In genomic region chr11:98937410-98937913, GRCm38 (mm10) we compare ENCODE assay signal across 8 mouse cellular contexts. TPM values are rescaled to one million over a fixed set of nuclear protein-coding genes. Genes with fewer than 3 reads are reported as not detected.
A peak's percentile ranks its signal among the peaks of the same experiment; 100 is the strongest.
DNase-seq lines count a peak whose midpoint lies in the region; ATAC-seq and TF ChIP-seq lines count a peak whose summit lies in the region.

No protein-coding gene starts in this region.

- peaks cover 15% of the 10 kb centered on the region for H3K36me3 ChIP-seq in embryonic facial prominence, embryonic 10.5 days (replicated peaks)
- no peaks in the 10 kb centered on the region for H3K36me3 ChIP-seq in kidney, adult 2 months (ENCODE audit: control insufficient read depth, insufficient read depth, low read length)
- no peaks in the 10 kb centered on the region for H3K36me3 ChIP-seq in lung, postnatal 0 days (ENCODE audit: insufficient read depth, low read length)

- TF ChIP-seq CTCF in kidney, adult 2 months (conservative IDR thresholded peaks at IDR 0.05; ENCODE audit: insufficient read depth, insufficient read length, low read depth, low read length) = no peak
- no peak for TF ChIP-seq CTCF in lung, postnatal 0 days (IDR thresholded peaks at IDR 0.05)

- H3K9me3 ChIP-seq in embryonic facial prominence, embryonic 10.5 days = no peaks in the 10 kb centered on the region
- H3K9me3 ChIP-seq in lung, postnatal 0 days (ENCODE audit: low read length) = no peaks in the 10 kb centered on the region

- H3K9ac ChIP-seq in lung, postnatal 0 days (replicated peaks; ENCODE audit: low read depth) = peak overlapping the region; percentile 77

- peak overlapping the region; percentile 88 for H3K4me3 ChIP-seq in embryonic facial prominence, embryonic 10.5 days
- H3K4me3 ChIP-seq in kidney, adult 2 months (ENCODE audit: insufficient read depth, low read depth, low read length) = peak overlapping the region; percentile 93
- H3K4me3 ChIP-seq in lung, postnatal 0 days (ENCODE audit: low read depth, low read length) = peak overlapping the region; percentile 69

- peak; percentile 60 for TF ChIP-seq EP300 in lung, postnatal 0 days (IDR thresholded peaks at IDR 0.05)

- DNase-seq in CD4-positive, CD25-positive, alpha-beta regulatory T cell, adult 2 months (ENCODE audit: low read depth, low spot score) = peak; percentile 94
- peak; percentile 82 to 84 for DNase-seq in adrenal gland, adult 18-20 months (ENCODE audit: low spot score in 2 of 2)
- DNase-seq in embryonic facial prominence, embryonic 10.5 days (ENCODE audit: low spot score) = peak; percentile 95
- DNase-seq in heart, adult 8-10 months (ENCODE audit: low spot score) = peak; percentile 90
- DNase-seq in kidney, adult 2 months = peak; percentile 96
- DNase-seq in lung, postnatal 0 days (ENCODE audit: low spot score) = peak; percentile 99
- DNase-seq in ovary, adult 18-20 months (ENCODE audit: low spot score) = peak; percentile 91
- peak; percentile 92 for DNase-seq in thymus, postnatal 14 days

- H3K27ac ChIP-seq in embryonic facial prominence, embryonic 10.5 days (replicated peaks) = peak overlapping the region; percentile 94
- peak overlapping the region; percentile 97 for H3K27ac ChIP-seq in kidney, adult 2 months (ENCODE audit: insufficient read depth, low read depth, low read length)
- peak overlapping the region; percentile 97 for H3K27ac ChIP-seq in lung, postnatal 0 days (ENCODE audit: low read length)

- WGBS in embryonic facial prominence, embryonic 10.5 days = under 1% methylated on average over 38 of the region's 38 CpGs
- under 1% methylated on average over 38 of the region's 38 CpGs for WGBS in kidney, adult 2 months
- WGBS in lung, postnatal 0 days = under 1% methylated on average over 23 of the region's 38 CpGs

- ATAC-seq in lung, postnatal 0 days = peak; percentile 87

- H3K4me1 ChIP-seq in embryonic facial prominence, embryonic 10.5 days = peaks cover 99% of the 10 kb centered on the region
- peaks cover 46% of the 10 kb centered on the region for H3K4me1 ChIP-seq in kidney, adult 2 months (ENCODE audit: control insufficient read depth, insufficient read depth, low read length)
- peaks cover 52% of the 10 kb centered on the region for H3K4me1 ChIP-seq in lung, postnatal 0 days (ENCODE audit: insufficient read depth, low read depth, low read length)

- H3K4me2 ChIP-seq in lung, postnatal 0 days (replicated peaks; ENCODE audit: low read depth, low read length) = peak overlapping the region; percentile 96

- H3K27me3 ChIP-seq in embryonic facial prominence, embryonic 10.5 days (replicated peaks; ENCODE audit: low read depth, poor library complexity, severe bottlenecking) = peaks cover 8% of the 10 kb centered on the region; the same call in 1 of the 2 replicates
- no peaks in the 10 kb centered on the region for H3K27me3 ChIP-seq in kidney, adult 2 months (replicated peaks; ENCODE audit: control insufficient read depth, insufficient read depth, low read length)
- no peaks in the 10 kb centered on the region for H3K27me3 ChIP-seq in lung, postnatal 0 days (replicated peaks; ENCODE audit: insufficient read depth, low read length)

- TF ChIP-seq POLR2A in kidney, adult 2 months (IDR thresholded peaks at IDR 0.05; ENCODE audit: low read depth, low read length) = no peak

RNA-seq across cellular contexts. Expression of gene Rara, which starts 9.8 kb away (rescaled TPM):
- 10 to 100 TPM; 16.2 to 16.7 TPM for total RNA-seq in adrenal gland, adult 18-20 months (2021)
- 34.0 and 35.6 TPM in 2 replicates for polyA plus RNA-seq in embryonic facial prominence, embryonic 10.5 days (2016; fragmentation: Nextera tagmentation; extraction: Ambion mirVana)
- total RNA-seq in heart, adult 8-10 months (2022) = 10 to 100 TPM; 10.8 to 13.5 (median 11.9) TPM
- polyA plus RNA-seq in kidney, adult 2 months (2012; rRNA removed) = 18.0 and 19.6 TPM in 2 replicates
- polyA plus RNA-seq in lung, postnatal 0 days (2015; fragmentation: Nextera tagmentation; extraction: Ambion mirVana) = 26.2 and 28.8 TPM in 2 replicates

RNA-seq across cellular contexts. Expression of gene Cdc6, which starts 29.9 kb away (rescaled TPM):
- total RNA-seq in adrenal gland, adult 18-20 months (2021) = under 1 TPM; 0.32 to 0.43 TPM
- 65.1 and 69.1 TPM in 2 replicates for polyA plus RNA-seq in embryonic facial prominence, embryonic 10.5 days (2016; fragmentation: Nextera tagmentation; extraction: Ambion mirVana)
- under 1 TPM; 0.16 to 0.49 (median 0.25) TPM for total RNA-seq in heart, adult 8-10 months (2022)
- polyA plus RNA-seq in kidney, adult 2 months (2012; rRNA removed) = 0.11 and 0.14 TPM in 2 replicates
- polyA plus RNA-seq in lung, postnatal 0 days (2015; fragmentation: Nextera tagmentation; extraction: Ambion mirVana) = 2.5 and 2.6 TPM in 2 replicates

RNA-seq across cellular contexts. Expression of gene Gjd3, which starts 45.4 kb away (rescaled TPM):
- total RNA-seq in adrenal gland, adult 18-20 months (2021) = not detected
- polyA plus RNA-seq in embryonic facial prominence, embryonic 10.5 days (2016; fragmentation: Nextera tagmentation; extraction: Ambion mirVana) = 0.25 TPM in 1 of 2 replicates, not detected in the other
- total RNA-seq in heart, adult 8-10 months (2022) = under 1 TPM in 1 of 4 experiments, not detected in 3; 0.44 TPM
- 0.34 and 0.57 TPM in 2 replicates for polyA plus RNA-seq in kidney, adult 2 months (2012; rRNA removed)
- polyA plus RNA-seq in lung, postnatal 0 days (2015; fragmentation: Nextera tagmentation; extraction: Ambion mirVana) = 0.56 and 1.0 TPM in 2 replicates

Comparison
In these comparisons a context has a peak if more than half of its experiments do, and no peak if none do; other contexts are left out.
1. Peak in every context shown above with its lines: DNase-seq, ATAC-seq, H3K4me3 ChIP-seq and H3K27ac ChIP-seq.
2. RNA of gene Cdc6, which starts 29.9 kb away (polyA plus RNA-seq): 65.1 to 69.1 TPM in embryonic facial prominence, embryonic 10.5 days; 2.5 to 2.6 TPM in lung, postnatal 0 days and 0.11 to 0.14 TPM in kidney, adult 2 months; every median in the first group is over 10 times any median in the second.